In the genomic region with DNA sequence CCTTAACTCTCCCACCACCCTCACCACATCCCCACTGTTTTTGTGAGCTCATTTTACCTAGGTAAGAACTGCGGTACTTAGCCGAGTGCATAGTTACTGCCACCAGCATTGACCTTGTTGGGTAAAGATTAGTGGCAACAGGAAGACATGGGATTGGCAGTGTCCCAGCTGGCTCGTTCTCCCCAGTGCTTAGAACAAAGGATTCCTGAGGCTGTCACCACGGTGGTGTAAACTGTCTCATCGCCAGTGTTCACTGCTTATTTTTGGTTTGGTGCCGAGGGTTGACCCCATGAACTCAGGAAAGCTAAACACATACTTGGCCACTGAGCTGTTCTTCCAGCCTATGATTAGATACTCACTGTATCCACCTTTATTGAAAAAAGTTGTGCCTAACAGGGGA, we compare ENCODE assay signal across 8 mouse cellular contexts. TPM values are rescaled to one million over a fixed set of nuclear protein-coding genes. Genes with fewer than 3 reads are reported as not detected.
DNase-seq lines count a peak whose midpoint lies in the region; ATAC-seq lines count a peak whose summit lies in the region.
"Had no signal": no experiment of that assay in that cellular context is flagged by ENCODE, and none has a peak within 500 bp of the region (broad histone marks: within the 10 kb centered on the region; RNA-seq: fewer than 3 reads in every experiment).

No protein-coding gene starts in this region.

- DNase-seq in ovary, adult 18-20 months (ENCODE audit: low spot score): peak; percentile 67
- DNase-seq in ovary, postnatal 10 days (ENCODE audit: low spot score): no peak
- DNase-seq in lung, postnatal 14 days: peak; percentile 84
- no peak for DNase-seq in layer of hippocampus, adult 18-20 months (ENCODE audit: low spot score in 2 of 2)
- DNase-seq in layer of hippocampus, adult 8-10 months (ENCODE audit: low spot score in 2 of 2): no peak

- no peaks in the 10 kb centered on the region for H3K27me3 ChIP-seq in heart, embryonic 16.5 days (ENCODE audit: control insufficient read depth, insufficient read depth, low read length)

- no peak overlapping the region for H3K9ac ChIP-seq in heart, embryonic 16.5 days (ENCODE audit: low read length)

- peak overlapping the region; percentile 82 for H3K27ac ChIP-seq in heart, embryonic 16.5 days (ENCODE audit: low read length)

- 14% methylated on average over 6 of the region's 6 CpGs for WGBS in heart, embryonic 16.5 days

- peak; percentile 36; the same call in 1 of the 2 replicates for ATAC-seq in cerebellum, adult (ENCODE audit: insufficient number of reproducible peaks, low FRiP score, low TSS enrichment)
- ATAC-seq in heart, embryonic 16.5 days (replicated peaks; ENCODE audit: extremely low read depth, insufficient read depth, low FRiP score): peak; percentile 92

- no peaks in the 10 kb centered on the region for H3K9me3 ChIP-seq in heart, embryonic 16.5 days (replicated peaks; ENCODE audit: control insufficient read depth, low read length)
- H3K9me3 ChIP-seq: megakaryocyte, embryonic 14.5 days had no signal

- H3K4me2 ChIP-seq in heart, embryonic 16.5 days (ENCODE audit: low read depth, low read length): no peak overlapping the region

- H3K36me3 ChIP-seq in heart, embryonic 16.5 days (ENCODE audit: control insufficient read depth, insufficient read depth): no peaks in the 10 kb centered on the region

- H3K4me1 ChIP-seq in heart, embryonic 16.5 days (ENCODE audit: control insufficient read depth, insufficient read depth, low read length): peaks cover 33% of the 10 kb centered on the region

- H3K4me3 ChIP-seq in heart, embryonic 16.5 days (ENCODE audit: low read length): no peak overlapping the region
- H3K4me3 ChIP-seq: megakaryocyte, embryonic 14.5 days had no signal

RNA-seq across cellular contexts. Expression of gene Arl5a, which starts 13.3 kb away (rescaled TPM):
- polyA plus RNA-seq in heart, embryonic 16.5 days (2015; fragmentation: Nextera tagmentation; extraction: Ambion mirVana): 43.2 and 45.7 TPM in 2 replicates
- total RNA-seq in layer of hippocampus, adult 18-20 months (2021): 10 to 100 TPM; 61.4 to 66.2 TPM
- 10 to 100 TPM; 55.1 to 67.2 (median 61.6) TPM for total RNA-seq in layer of hippocampus, adult 8-10 months (2022)

RNA-seq across cellular contexts. Expression of gene Neb, which starts 59.7 kb away (rescaled TPM):
- polyA plus RNA-seq in heart, embryonic 16.5 days (2015; fragmentation: Nextera tagmentation; extraction: Ambion mirVana): 3.5 and 7.8 TPM in 2 replicates
- 1 to 10 TPM; 1.4 to 1.7 TPM for total RNA-seq in layer of hippocampus, adult 18-20 months (2021)
- total RNA-seq in layer of hippocampus, adult 8-10 months (2022): 1 to 10 TPM; 1.2 to 2.5 (median 1.8) TPM

Comparison
In these comparisons a context has a peak if more than half of its experiments do, and no peak if none do; other contexts are left out.
1. DNase-seq: peak in ovary, adult 18-20 months (single experiment) and lung, postnatal 14 days (single experiment); none in ovary, postnatal 10 days (single experiment), layer of hippocampus, adult 18-20 months (0 of 2) and layer of hippocampus, adult 8-10 months (0 of 2).